Mouse (Mus musculus): Measurements from ENCODE around the gene Ap3b1. TPM values are rescaled to one million over a fixed set of nuclear protein-coding genes. Genes with fewer than 3 reads are reported as not detected.
A peak's percentile ranks its signal among the peaks of the same experiment; 100 is the strongest.
"Not testable (repeated sequence)": the region's sequence is repeated elsewhere in the genome, so short reads cannot be mapped to it uniquely, and the experiment has no call there.

The Ap3b1 gene
- polyA plus RNA-seq, 1 experiment from 2014 or later, result 30.9 TPM

DNA sequence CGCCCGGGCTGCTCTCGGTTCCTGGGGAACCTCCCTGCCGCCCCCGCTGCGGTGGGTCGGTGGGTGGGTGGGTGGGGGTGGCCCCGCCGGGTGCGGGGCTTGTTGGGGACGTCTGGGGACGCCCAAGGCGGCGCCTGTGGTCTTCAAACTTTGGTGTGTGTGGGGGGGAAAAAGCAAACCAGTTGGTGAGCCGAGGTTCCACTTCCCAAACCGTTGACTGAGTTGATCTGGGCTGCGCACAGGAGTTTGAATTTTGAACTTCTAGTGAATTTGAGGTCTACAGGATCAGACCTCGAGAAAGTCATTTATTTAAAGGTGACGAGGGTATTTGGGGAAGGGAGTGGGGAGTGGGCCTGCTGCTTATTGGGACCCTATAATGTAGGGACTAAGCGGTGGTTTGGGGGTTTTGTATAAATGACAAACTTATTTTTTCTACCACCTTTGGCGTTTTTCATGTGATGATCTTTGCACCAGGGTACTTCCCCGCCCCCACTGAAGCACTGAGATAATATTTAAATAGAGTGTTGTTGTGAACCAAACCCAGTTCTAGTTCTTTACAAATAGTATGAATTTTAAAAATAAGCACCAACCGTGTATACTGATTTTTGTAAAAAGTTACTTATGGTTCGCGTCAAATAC, 641 bp downstream of the Ap3b1 start:
- 14% methylated on average over 25 of the region's 25 CpGs for WGBS
- TF ChIP-seq CTCF (IDR thresholded peaks at IDR 0.05; ENCODE audit: low read depth), result no peak
- H3K9ac ChIP-seq (ENCODE audit: low read depth, low read length), result peak overlapping the region; percentile 92
- H3K4me1 ChIP-seq (replicated peaks; ENCODE audit: control insufficient read depth, insufficient read depth, low read length), result peaks cover 7% of the 10 kb centered on the region; the same call in 1 of the 2 replicates
- H3K4me3 ChIP-seq (ENCODE audit: low read depth, low read length), result peak overlapping the region; percentile 97
- no peaks in the 10 kb centered on the region for H3K27me3 ChIP-seq (replicated peaks; ENCODE audit: control insufficient read depth, insufficient read depth, low read length)
- H3K4me2 ChIP-seq (replicated peaks; ENCODE audit: low read depth), result peak overlapping the region; percentile 86
- H3K36me3 ChIP-seq (ENCODE audit: control insufficient read depth, insufficient read depth), result no peaks in the 10 kb centered on the region
- no peak for ATAC-seq
- H3K9me3 ChIP-seq (ENCODE audit: control insufficient read depth), result no peaks in the 10 kb centered on the region
- H3K27ac ChIP-seq (ENCODE audit: low read depth, low read length), result peak overlapping the region; percentile 86

DNA sequence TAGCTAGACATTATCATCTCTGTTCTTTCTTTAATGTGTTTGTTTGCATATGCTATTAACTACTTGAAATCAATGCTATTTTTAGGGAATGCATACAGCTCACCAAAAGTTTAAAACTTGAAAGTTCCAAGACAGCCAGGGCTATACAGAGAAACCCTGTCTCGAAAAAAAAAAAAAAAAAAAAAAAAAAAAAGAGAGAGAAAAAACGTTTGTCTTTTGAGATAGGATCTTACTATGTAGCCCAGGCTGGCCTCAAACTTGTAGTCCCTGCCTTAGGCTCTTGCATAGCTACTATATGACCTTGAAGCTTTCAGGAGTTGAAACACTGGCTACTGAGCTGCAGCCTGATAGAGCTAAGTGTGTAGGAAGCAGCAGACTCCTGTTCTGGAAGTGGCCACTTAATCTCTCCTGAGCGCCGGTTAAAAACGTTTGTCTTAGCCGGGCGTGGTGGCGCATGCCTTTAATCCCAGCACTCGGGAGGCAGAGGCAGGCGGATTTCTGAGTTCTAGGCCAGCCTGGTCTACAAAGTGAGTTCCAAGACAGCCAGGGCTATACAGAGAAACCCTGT, 2.3 kb downstream of the Ap3b1 start:
- H3K4me3 ChIP-seq (ENCODE audit: low read depth, low read length); ATAC-seq; H3K36me3 ChIP-seq (ENCODE audit: control insufficient read depth, insufficient read depth); H3K4me2 ChIP-seq (replicated peaks; ENCODE audit: low read depth); H3K27me3 ChIP-seq (replicated peaks; ENCODE audit: control insufficient read depth, insufficient read depth, low read length); H3K4me1 ChIP-seq (replicated peaks; ENCODE audit: control insufficient read depth, insufficient read depth, low read length); H3K9ac ChIP-seq (ENCODE audit: low read depth, low read length); H3K9me3 ChIP-seq (ENCODE audit: control insufficient read depth); H3K27ac ChIP-seq (ENCODE audit: low read depth, low read length): not testable (repeated sequence)
- WGBS, result 83% methylated on average over 10 of the region's 10 CpGs

DNA sequence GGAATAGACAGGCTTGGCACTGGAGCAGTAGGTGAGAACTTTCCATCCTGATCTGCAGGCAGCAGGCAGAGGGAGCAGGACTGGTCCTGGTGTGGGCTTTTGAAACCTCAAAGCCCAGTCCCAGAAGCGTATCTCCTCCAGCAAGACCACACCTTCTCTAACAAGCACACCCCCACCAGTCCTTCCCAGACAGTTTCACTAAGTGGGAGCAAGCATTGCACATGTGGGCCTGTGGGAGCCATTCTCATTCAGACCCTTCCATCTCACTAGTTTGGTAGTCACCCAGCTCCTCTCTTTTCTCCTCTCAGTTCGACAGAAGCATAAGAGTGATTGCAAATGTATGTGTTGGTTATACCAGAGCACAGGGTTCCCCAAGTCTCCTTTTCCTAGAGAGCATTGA, 5.6 kb downstream of the Ap3b1 start:
- no peak for TF ChIP-seq CTCF (IDR thresholded peaks at IDR 0.05; ENCODE audit: low read depth)
- peaks cover 3% of the 10 kb centered on the region; the same call in 1 of the 2 replicates for H3K4me1 ChIP-seq (replicated peaks; ENCODE audit: control insufficient read depth, insufficient read depth, low read length)
- no peak for ATAC-seq
- H3K9ac ChIP-seq (ENCODE audit: low read depth, low read length), result no peak overlapping the region
- no peak overlapping the region for H3K4me2 ChIP-seq (replicated peaks; ENCODE audit: low read depth)
- H3K9me3 ChIP-seq (ENCODE audit: control insufficient read depth), result no peaks in the 10 kb centered on the region
- H3K4me3 ChIP-seq (ENCODE audit: low read depth, low read length), result no peak overlapping the region
- WGBS, result 72% methylated on average over 2 of the region's 2 CpGs
- H3K36me3 ChIP-seq (ENCODE audit: control insufficient read depth, insufficient read depth), result no peaks in the 10 kb centered on the region
- no peak overlapping the region for H3K27ac ChIP-seq (ENCODE audit: low read depth, low read length)
- H3K27me3 ChIP-seq (replicated peaks; ENCODE audit: control insufficient read depth, insufficient read depth, low read length), result no peaks in the 10 kb centered on the region

DNA sequence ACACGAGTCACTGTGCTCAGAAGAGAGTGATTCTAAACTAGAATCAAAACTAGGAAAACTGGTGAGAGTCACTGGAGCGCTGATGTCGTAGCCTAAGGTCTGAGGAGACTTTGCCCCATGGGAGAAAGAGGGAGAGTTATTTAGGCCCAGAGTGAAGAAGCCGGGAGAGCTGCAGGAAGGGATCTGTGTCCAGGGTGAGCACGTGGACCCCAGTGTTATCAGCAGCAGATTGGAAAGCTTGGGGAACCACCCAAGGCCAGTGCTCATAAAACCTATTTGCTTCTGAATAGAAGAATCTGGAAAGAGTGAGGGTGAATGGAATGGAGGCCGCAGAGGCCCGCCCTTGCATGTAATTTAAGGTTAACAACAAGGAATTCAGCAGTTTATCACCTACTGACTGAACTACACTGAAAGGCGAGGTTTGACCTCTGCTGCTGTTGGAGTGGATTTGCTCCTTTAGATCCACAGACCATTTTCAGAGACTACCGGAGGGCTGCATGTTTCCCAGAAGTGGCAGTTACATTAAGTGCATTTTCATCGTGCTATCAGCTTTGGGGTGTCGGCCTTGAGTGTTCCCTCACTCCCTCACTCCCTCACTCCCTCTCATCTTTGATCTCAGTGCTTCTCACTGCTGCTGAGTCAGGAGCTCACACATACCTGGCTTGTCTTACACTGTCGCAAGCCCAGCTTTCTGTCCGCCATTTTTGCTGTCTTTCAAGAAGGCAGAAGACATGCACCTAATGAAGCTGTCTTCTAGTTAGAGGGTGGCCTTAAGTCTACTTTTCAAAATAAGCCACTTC, 6.5 kb downstream of the Ap3b1 start:
- peak; percentile 87 for ATAC-seq
- Histone ChIP-seq H3K27ac (ENCODE audit: low read depth, low read length) (peak overlapping the region; percentile 70), H3K4me1 (replicated peaks; ENCODE audit: control insufficient read depth, insufficient read depth, low read length) (0 out of 2 replicates have a peak, but pooled peaks cover 3% of the 10 kb centered on the region), H3K36me3 (ENCODE audit: control insufficient read depth, insufficient read depth) (peaks cover 6% of the 10 kb centered on the region), H3K4me3 (ENCODE audit: low read depth, low read length) (no peak overlapping the region), H3K27me3 (replicated peaks; ENCODE audit: control insufficient read depth, insufficient read depth, low read length) (no peaks in the 10 kb centered on the region), H3K4me2 (replicated peaks; ENCODE audit: low read depth) (peak overlapping the region; percentile 44), H3K9me3 (ENCODE audit: control insufficient read depth) (no peaks in the 10 kb centered on the region), H3K9ac (ENCODE audit: low read depth, low read length) (no peak overlapping the region)
- 41% methylated on average over 13 of the region's 13 CpGs for WGBS
- TF ChIP-seq CTCF (IDR thresholded peaks at IDR 0.05; ENCODE audit: low read depth), result no peak

DNA sequence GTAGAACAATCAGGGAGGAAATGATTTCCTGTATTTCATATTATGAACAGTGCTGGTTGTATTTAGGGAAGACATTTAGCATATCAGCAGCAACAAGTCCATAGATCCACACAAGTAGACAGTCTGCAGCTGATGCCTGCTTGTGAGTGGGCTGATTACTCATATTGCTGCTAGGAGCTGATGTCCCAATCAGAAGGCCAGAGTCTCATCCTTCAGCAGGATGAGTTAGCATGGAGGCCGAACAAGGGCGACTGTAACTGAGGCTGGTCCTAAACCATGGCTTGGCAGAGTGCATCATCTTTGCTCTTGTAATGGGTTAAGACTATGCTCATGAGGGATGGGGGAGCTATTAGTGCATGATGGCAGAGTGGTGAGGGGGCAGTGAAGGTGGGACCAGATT, 9.1 kb downstream of the Ap3b1 start:
- Histone ChIP-seq H3K4me2 (replicated peaks; ENCODE audit: low read depth) (no peak overlapping the region), H3K27me3 (replicated peaks; ENCODE audit: control insufficient read depth, insufficient read depth, low read length) (no peaks in the 10 kb centered on the region), H3K9me3 (ENCODE audit: control insufficient read depth) (no peaks in the 10 kb centered on the region), H3K36me3 (ENCODE audit: control insufficient read depth, insufficient read depth) (peaks cover 13% of the 10 kb centered on the region), H3K9ac (ENCODE audit: low read depth, low read length) (no peak overlapping the region), H3K27ac (ENCODE audit: low read depth, low read length) (no peak overlapping the region), H3K4me1 (replicated peaks; ENCODE audit: control insufficient read depth, insufficient read depth, low read length) (0 out of 2 replicates have a peak, but pooled peaks cover 3% of the 10 kb centered on the region), H3K4me3 (ENCODE audit: low read depth, low read length) (no peak overlapping the region)
- no peak for ATAC-seq
- TF ChIP-seq CTCF (IDR thresholded peaks at IDR 0.05; ENCODE audit: low read depth), result no peak
- WGBS, result 88% methylated on average over 2 of the region's 2 CpGs

DNA sequence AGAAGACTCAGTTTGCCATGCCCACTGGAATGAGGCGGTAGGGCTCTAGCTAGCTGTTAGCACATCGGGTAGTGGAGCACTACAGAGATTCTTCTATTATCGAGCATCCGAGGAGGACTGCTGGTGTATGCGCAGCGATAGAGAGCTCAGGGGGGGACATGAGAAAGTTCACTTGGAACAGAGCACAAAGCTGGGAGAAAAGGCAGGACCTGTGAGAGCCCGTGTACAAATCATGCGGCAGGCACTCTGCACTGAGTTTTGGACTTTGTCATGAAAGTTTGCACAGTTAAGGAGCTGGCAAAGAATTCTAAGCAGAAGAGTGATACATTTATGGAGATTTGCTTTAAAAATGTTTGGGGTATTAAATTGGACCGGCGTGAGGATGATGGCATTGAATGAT, 11.8 kb downstream of the Ap3b1 start:
- Histone ChIP-seq H3K27me3 (replicated peaks; ENCODE audit: control insufficient read depth, insufficient read depth, low read length) (no peaks in the 10 kb centered on the region), H3K4me3 (ENCODE audit: low read depth, low read length) (no peak overlapping the region), H3K36me3 (ENCODE audit: control insufficient read depth, insufficient read depth) (peaks cover 21% of the 10 kb centered on the region), H3K9ac (ENCODE audit: low read depth, low read length) (no peak overlapping the region), H3K4me2 (replicated peaks; ENCODE audit: low read depth) (no peak overlapping the region), H3K4me1 (replicated peaks; ENCODE audit: control insufficient read depth, insufficient read depth, low read length) (0 out of 2 replicates have a peak, but pooled peaks cover 3% of the 10 kb centered on the region), H3K27ac (ENCODE audit: low read depth, low read length) (no peak overlapping the region), H3K9me3 (ENCODE audit: control insufficient read depth) (no peaks in the 10 kb centered on the region)
- 90% methylated on average over 10 of the region's 10 CpGs for WGBS
- ATAC-seq, result no peak
- TF ChIP-seq CTCF (IDR thresholded peaks at IDR 0.05; ENCODE audit: low read depth), result no peak
